Mouse (Mus musculus) bone marrow, adult 2 months (tissue): ENCODE measurements at regions not wholly inside any gene's neighbourhood (a gene's known extent, or its start where the extent isn't known, plus 50 kb on each side); places are given as distances from the start of the nearest gene placed in this dataset.

ENCODE experiments used
- H3K27ac ChIP-seq: fragments of 200-500 bp; 2 replicates; pipeline ENCODE4 v1.5.1; 2012; ENCODE audit warnings: low read depth, mild to moderate bottlenecking, control low read depth, inconsistent platforms, low read length; ENCODE audit not compliant: control insufficient read depth, poor library complexity, insufficient read depth
- H3K4me1 ChIP-seq: fragments of 200-500 bp; 2 replicates; pipeline ENCODE4 v1.6.1; 2011; ENCODE audit warnings: low read length; ENCODE audit not compliant: control insufficient read depth, insufficient read depth
- H3K4me3 ChIP-seq: fragments of 200-500 bp; replicated peaks from 2 replicates; pipeline ENCODE3; 2011; ENCODE audit warnings: mild to moderate bottlenecking, low read depth, low read length, control low read depth; ENCODE audit not compliant: control insufficient read depth
- CTCF ChIP-seq: fragments of 200-500 bp; IDR thresholded peaks from 2 replicates; pipeline ENCODE4 v1.5.1; 2011; ENCODE audit warnings: low read length, control low read depth; ENCODE audit not compliant: control insufficient read depth, insufficient read depth
- POLR2A ChIP-seq: fragments of 200-500 bp; IDR thresholded peaks from 2 replicates; pipeline ENCODE4 v1.6.1; 2011; ENCODE audit warnings: low read depth, mild to moderate bottlenecking, control low read depth, low read length, borderline replicate concordance; ENCODE audit not compliant: control insufficient read depth
- WGBS: fragments of 180-500 bp; shearing (Covaris S2); methylation state at CpG from one replicate; pipeline ENCODE4 v1.1.7; 2018; 5-methylcytosine and 5-hydroxymethylcytosine counted together

GRCm38 (mm10) chr6:117407953-117408352 is 239.6 kb downstream of the Cxcl12 start:
- TF ChIP-seq CTCF (no peak), POLR2A (no peak)
- 85% methylated on average over 5 of the region's 5 CpGs for WGBS
- Histone ChIP-seq H3K4me1 (no peaks in the 10 kb centered on the region), H3K4me3 (no peak overlapping the region), H3K27ac (no peak overlapping the region)

- H3K27ac ChIP-seq: no peak overlapping the region
- TF ChIP-seq POLR2A (no peak), CTCF (no peak)
- 75% methylated on average over 11 of the region's 11 CpGs for WGBS
- no peaks in the 10 kb centered on the region for H3K4me1 ChIP-seq
- no peak overlapping the region for H3K4me3 ChIP-seq
These were observed 240.8 kb downstream of the Cxcl12 start for GRCm38 (mm10) chr6:117408971-117409783.

- no peak for TF ChIP-seq POLR2A
- no peak for TF ChIP-seq CTCF
- Histone ChIP-seq H3K4me1 (no peaks in the 10 kb centered on the region), H3K4me3 (no peak overlapping the region), H3K27ac (no peak overlapping the region)
- WGBS: 76% methylated on average over 5 of the region's 5 CpGs
These were observed 246.6 kb downstream of the Cxcl12 start for GRCm38 (mm10) chr6:117414926-117415325.

DNA sequence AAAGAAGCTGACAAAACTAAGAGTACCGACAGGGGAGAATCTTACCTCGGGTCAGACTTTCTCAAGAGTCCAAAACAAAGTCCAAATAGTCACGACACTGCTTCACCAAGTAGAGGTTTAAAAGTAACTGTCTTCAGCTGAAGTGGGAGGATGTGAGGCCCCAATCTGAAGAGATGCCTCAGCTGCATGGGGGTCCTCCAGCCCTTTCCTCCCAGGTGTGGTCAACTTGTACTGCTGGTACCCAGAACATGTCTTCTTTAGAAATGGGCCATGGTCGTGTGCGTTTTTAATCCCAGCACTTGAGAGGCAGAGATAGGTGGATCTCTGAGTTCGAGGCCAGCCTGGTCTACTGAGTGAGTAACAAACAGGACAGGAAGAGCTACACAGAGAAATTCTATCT is 247.6 kb downstream of the Cxcl12 start:
- H3K27ac ChIP-seq: no peak overlapping the region
- 77% methylated on average over 6 of the region's 6 CpGs for WGBS

DNA sequence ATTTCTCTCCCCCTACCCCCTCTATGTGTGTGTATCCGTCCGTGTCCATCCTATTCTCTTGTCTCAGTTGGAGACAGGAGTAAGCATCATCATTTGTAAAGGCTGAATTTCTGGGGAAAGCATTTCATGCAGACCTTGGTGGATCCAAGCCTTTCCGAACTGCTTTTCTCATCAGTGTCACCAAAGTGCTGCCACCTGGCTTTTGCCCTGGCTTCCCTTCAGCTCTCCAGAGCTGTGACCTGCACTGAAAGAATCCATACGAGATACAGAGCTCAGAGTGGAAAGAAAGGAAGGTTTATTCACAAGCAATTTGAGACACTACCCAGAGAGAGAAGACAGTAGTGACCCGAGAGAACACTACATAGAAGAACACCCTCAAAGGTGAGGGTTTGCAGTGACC is 248.1 kb downstream of the Cxcl12 start:
- 62% methylated on average over 5 of the region's 5 CpGs for WGBS

More for the DNA sequence above, 247.6 kb downstream of the Cxcl12 start:
- no peaks in the 10 kb centered on the region for H3K4me1 ChIP-seq
- H3K4me3 ChIP-seq: no peak overlapping the region
- TF ChIP-seq CTCF (no peak), POLR2A (no peak)

GRCm38 (mm10) chr6:117422846-117423573 is 254.7 kb downstream of the Cxcl12 start:
- 77% methylated on average over 10 of the region's 10 CpGs for WGBS
- TF ChIP-seq CTCF (no peak), POLR2A (no peak)

More for the DNA sequence above, 248.1 kb downstream of the Cxcl12 start:
- H3K4me3 ChIP-seq: no peak overlapping the region
- H3K27ac ChIP-seq: no peak overlapping the region
- TF ChIP-seq CTCF (no peak), POLR2A (no peak)
- H3K4me1 ChIP-seq: no peaks in the 10 kb centered on the region

GRCm38 (mm10) chr6:117426363-117426762 is 258.0 kb downstream of the Cxcl12 start:
- Histone ChIP-seq H3K4me3 (no peak overlapping the region), H3K27ac (no peak overlapping the region), H3K4me1 (peaks cover 3% of the 10 kb centered on the region)
- TF ChIP-seq CTCF (no peak), POLR2A (no peak)
- 82% methylated on average over 5 of the region's 5 CpGs for WGBS

More at GRCm38 (mm10) chr6:117422846-117423573, 254.7 kb downstream of the Cxcl12 start:
- Histone ChIP-seq H3K4me1 (no peaks in the 10 kb centered on the region), H3K4me3 (no peak overlapping the region), H3K27ac (no peak overlapping the region)
